Mouse (Mus musculus) liver, embryonic 13.5 days (tissue): Measurements from ENCODE around the gene Meig1. TPM values are rescaled to one million over a fixed set of nuclear protein-coding genes. Genes with fewer than 3 reads are reported as not detected.
"Not testable (repeated sequence)": the region's sequence is repeated elsewhere in the genome, so short reads cannot be mapped to it uniquely, and the experiment has no call there.

ENCODE experiments used
- ATAC-seq: fragments of 200-750 bp; cut with Nextera tagmentation; 2 replicates; pipeline ENCODE4 v1.8.0; 2017; ENCODE audit warnings: low read depth, mild to moderate bottlenecking, moderate number of reproducible peaks, moderate library complexity
- DNase-seq: peaks from one replicate; pipeline ENCODE4 v3.0.0; 2022
- H3K27ac ChIP-seq: fragments of 300-500 bp; sonication (generic); 2 replicates; pipeline ENCODE4 v1.5.1; 2015; ENCODE audit warnings: moderate library complexity, mild to moderate bottlenecking, inconsistent platforms
- H3K27me3 ChIP-seq: fragments of 300-500 bp; sonication (generic); 2 replicates; pipeline ENCODE4 v1.6.1; 2015; ENCODE audit warnings: mild to moderate bottlenecking, inconsistent platforms
- H3K36me3 ChIP-seq: fragments of 300-500 bp; sonication (generic); 2 replicates; pipeline ENCODE4 v1.6.1; 2015; ENCODE audit warnings: mild to moderate bottlenecking, inconsistent platforms
- H3K4me1 ChIP-seq: fragments of 300-500 bp; sonication (generic); replicated peaks from 2 replicates; pipeline ENCODE4 v1.6.1; 2015; ENCODE audit warnings: inconsistent platforms
- H3K4me2 ChIP-seq: fragments of 300-500 bp; sonication (generic); 2 replicates; pipeline ENCODE4 v1.6.1; 2015; ENCODE audit warnings: inconsistent platforms, mild to moderate bottlenecking, moderate library complexity
- H3K4me3 ChIP-seq: fragments of 300-500 bp; sonication (generic); replicated peaks from 2 replicates; pipeline ENCODE4 v1.5.1; 2015; ENCODE audit warnings: mild to moderate bottlenecking, inconsistent platforms
- H3K9ac ChIP-seq: fragments of 300-500 bp; sonication (generic); 2 replicates; pipeline ENCODE4 v1.6.1; 2015; ENCODE audit warnings: mild to moderate bottlenecking, inconsistent platforms
- H3K9me3 ChIP-seq: fragments of 300-500 bp; sonication (generic); replicated peaks from 2 replicates; pipeline ENCODE4 v1.6.1; 2016; ENCODE audit warnings: inconsistent platforms
- WGBS: fragments of 180-500 bp; shearing (Covaris S2); methylation state at CpG from one replicate; pipeline ENCODE4 v1.1.7; 2015; ENCODE audit not compliant: insufficient replicate concordance; 5-methylcytosine and 5-hydroxymethylcytosine counted together
- polyA plus RNA-seq: library from polyadenylated mRNA; unstranded; fragments of >200 nt; fragmentation: Nextera tagmentation; extraction: Ambion mirVana; gene quantifications from 2 replicates; pipeline ENCODE4 v1.2.1, GENCODE M21; 2015

Gene Meig1
- polyA plus RNA-seq, 1 experiment from 2014 or later = not detected

- WGBS = 66% methylated on average over 4 of the region's 4 CpGs
- peaks cover 18% of the 10 kb centered on the region for H3K27me3 ChIP-seq
- H3K36me3 ChIP-seq = no peaks in the 10 kb centered on the region
- H3K4me2 ChIP-seq = no peak overlapping the region
- no peaks in the 10 kb centered on the region for H3K9me3 ChIP-seq
- H3K9ac ChIP-seq = no peak overlapping the region
- peaks cover 21% of the 10 kb centered on the region for H3K4me1 ChIP-seq
- H3K4me3 ChIP-seq = no peak overlapping the region
- no peak for DNase-seq
- ATAC-seq = no peak
- no peak overlapping the region for H3K27ac ChIP-seq
These were observed 2.3 kb downstream of the Meig1 start for GRCm38 (mm10) chr2:3420157-3420556.

- no peaks in the 10 kb centered on the region for H3K9me3 ChIP-seq
- H3K4me1 ChIP-seq = peaks cover 13% of the 10 kb centered on the region
- H3K36me3 ChIP-seq = no peaks in the 10 kb centered on the region
- H3K4me2 ChIP-seq = peak overlapping the region; percentile 82
- ATAC-seq = peak; percentile 83
- peaks cover 18% of the 10 kb centered on the region for H3K27me3 ChIP-seq
- peak overlapping the region; percentile 56; the same call in 1 of the 2 replicates for H3K9ac ChIP-seq
- WGBS = 2% methylated on average over 38 of the region's 38 CpGs
- DNase-seq = peak; percentile 88
- H3K4me3 ChIP-seq = peak overlapping the region; percentile 60
- no peak overlapping the region for H3K27ac ChIP-seq
These were observed 3.5 kb downstream of the Meig1 start for GRCm38 (mm10) chr2:3418883-3419431.

- DNase-seq (no peak), ATAC-seq (no peak)
- WGBS = 56% methylated on average over 1 of the region's 1 CpGs
- Histone ChIP-seq H3K36me3 (no peaks in the 10 kb centered on the region), H3K9ac (no peak overlapping the region), H3K9me3 (no peaks in the 10 kb centered on the region), H3K4me3 (no peak overlapping the region), H3K4me2 (no peak overlapping the region), H3K4me1 (peaks cover 13% of the 10 kb centered on the region), H3K27me3 (peaks cover 18% of the 10 kb centered on the region), H3K27ac (no peak overlapping the region)
These were observed 6.8 kb downstream of the Meig1 start for GRCm38 (mm10) chr2:3415676-3416075.

GRCm38 (mm10) chr2:3414241-3414640, 8.2 kb downstream of the Meig1 start:
- H3K4me3 ChIP-seq = no peak overlapping the region
- peaks cover 18% of the 10 kb centered on the region for H3K27me3 ChIP-seq
- H3K27ac ChIP-seq = no peak overlapping the region
- ATAC-seq = no peak
- H3K36me3 ChIP-seq = no peaks in the 10 kb centered on the region
- H3K9me3 ChIP-seq = no peaks in the 10 kb centered on the region
- DNase-seq = peak; percentile 42
- peaks cover 9% of the 10 kb centered on the region for H3K4me1 ChIP-seq
- H3K4me2 ChIP-seq = no peak overlapping the region
- H3K9ac ChIP-seq = no peak overlapping the region
- WGBS = 30% methylated on average over 4 of the region's 4 CpGs

- no peaks in the 10 kb centered on the region for H3K4me1 ChIP-seq
- H3K27me3 ChIP-seq = no peaks in the 10 kb centered on the region; the same call in 1 of the 2 replicates
- no peaks in the 10 kb centered on the region for H3K36me3 ChIP-seq
- DNase-seq = no peak
- no peak overlapping the region for H3K27ac ChIP-seq
- 48% methylated on average over 7 of the region's 7 CpGs for WGBS
- H3K9me3 ChIP-seq = no peaks in the 10 kb centered on the region
- H3K9ac ChIP-seq = no peak overlapping the region
- ATAC-seq = no peak
- H3K4me3 ChIP-seq = no peak overlapping the region
- no peak overlapping the region for H3K4me2 ChIP-seq
These were observed 14.7 kb downstream of the Meig1 start for GRCm38 (mm10) chr2:3407756-3408155.

DNA sequence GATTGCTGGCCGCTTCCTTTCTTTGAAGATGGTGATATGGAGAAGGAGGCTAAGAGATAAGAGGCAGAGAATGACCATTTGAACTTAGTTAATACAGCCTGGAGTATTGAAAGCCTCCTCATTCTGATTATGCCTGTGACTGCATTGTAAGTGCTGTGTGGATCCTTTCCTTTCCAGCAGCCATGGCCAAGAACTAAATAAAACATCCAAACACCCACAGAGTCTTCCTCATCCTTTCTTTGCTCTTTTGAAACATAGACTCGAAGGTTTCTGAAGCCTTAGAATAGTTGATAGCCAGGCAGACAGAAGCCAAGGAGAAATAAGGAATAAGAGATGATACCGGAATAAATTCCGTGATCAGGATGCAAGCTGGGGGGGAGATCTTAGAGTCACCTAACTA, 16.5 kb downstream of the Meig1 start:
- no peak overlapping the region for H3K4me3 ChIP-seq

GRCm38 (mm10) chr2:3397110-3397509, 25.3 kb downstream of the Meig1 start, which contains the start of gene Olah:
Gene Olah, minus strand, starts transcription at chr2:3397210.
- H3K27ac ChIP-seq, H3K36me3 ChIP-seq, ATAC-seq, H3K9ac ChIP-seq, DNase-seq, H3K27me3 ChIP-seq, H3K4me3 ChIP-seq, H3K9me3 ChIP-seq, H3K4me1 ChIP-seq, H3K4me2 ChIP-seq: not testable (repeated sequence)
- WGBS = 65% methylated on average over 10 of the region's 10 CpGs

More for the DNA sequence above, 16.5 kb downstream of the Meig1 start:
- ATAC-seq = no peak
- 63% methylated on average over 4 of the region's 4 CpGs for whole genome bisulfite sequencing
- no peaks in the 10 kb centered on the region for H3K27me3 ChIP-seq
- no peak overlapping the region for H3K9ac ChIP-seq
- no peak for DNase-seq
- H3K4me2 ChIP-seq = no peak overlapping the region
- H3K36me3 ChIP-seq = no peaks in the 10 kb centered on the region
- no peak overlapping the region for H3K27ac ChIP-seq
- no peaks in the 10 kb centered on the region for H3K4me1 ChIP-seq
- no peaks in the 10 kb centered on the region for H3K9me3 ChIP-seq

DNA sequence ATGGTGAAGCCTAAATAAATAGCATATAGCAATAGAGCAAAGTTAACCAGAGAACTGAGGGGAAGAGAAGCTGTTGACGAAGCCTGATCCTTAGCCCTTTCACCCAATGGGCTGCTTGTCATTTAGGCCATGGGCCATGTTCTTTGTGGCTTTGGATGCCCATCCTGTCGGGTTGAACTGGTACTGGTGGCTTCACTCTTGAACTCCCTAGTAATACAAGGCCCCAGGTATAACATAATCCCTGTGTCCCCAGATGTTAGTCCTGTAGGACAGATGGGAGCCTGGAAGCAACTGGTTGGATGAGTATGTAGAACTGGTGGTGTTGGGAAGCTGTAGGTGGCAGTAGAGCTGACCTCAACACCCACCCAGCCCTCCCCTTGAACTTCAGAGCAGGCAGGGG, 30.5 kb downstream of the Meig1 start:
- Histone ChIP-seq H3K27me3 (no peaks in the 10 kb centered on the region), H3K27ac (no peak overlapping the region), H3K9ac (no peak overlapping the region), H3K4me2 (no peak overlapping the region), H3K4me1 (no peaks in the 10 kb centered on the region), H3K36me3 (no peaks in the 10 kb centered on the region), H3K9me3 (no peaks in the 10 kb centered on the region), H3K4me3 (no peak overlapping the region)
- ATAC-seq (no peak), DNase-seq (no peak)
- 49% methylated on average over 2 of the region's 2 CpGs for WGBS

DNA sequence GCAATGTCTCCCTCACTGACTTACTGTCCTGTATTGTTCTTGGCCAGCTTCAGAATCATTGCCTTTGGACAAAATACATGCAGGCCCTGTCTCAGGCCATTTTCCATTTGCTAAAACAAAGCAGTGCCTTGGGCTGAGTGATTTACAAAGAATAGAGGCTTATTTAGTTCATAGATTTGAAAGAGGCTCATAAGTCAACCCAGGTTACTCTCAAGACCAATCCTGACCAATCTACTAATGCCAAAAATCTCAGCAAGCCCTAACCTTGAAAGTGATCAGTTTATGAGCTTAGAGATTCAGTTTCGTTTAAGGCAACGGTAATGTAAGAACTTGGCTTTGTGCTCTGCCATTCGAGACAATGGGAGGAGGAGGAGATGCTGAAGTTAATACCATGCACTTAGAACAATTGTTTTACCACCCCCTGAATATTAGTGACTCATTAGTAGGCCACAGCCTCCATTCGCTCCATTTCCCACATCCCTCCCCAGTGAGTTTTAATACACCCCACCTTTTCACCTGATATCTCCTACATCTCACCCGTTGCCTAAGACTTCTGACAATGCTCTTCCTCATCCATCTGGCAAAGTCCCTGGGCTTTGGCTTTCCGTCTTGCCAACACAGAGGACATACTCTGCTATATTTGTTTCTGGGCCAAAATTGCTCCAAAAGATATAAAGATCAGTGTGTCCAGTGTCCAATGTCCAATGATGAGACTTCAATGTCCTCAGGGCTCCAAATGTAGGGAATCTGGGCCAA, 35.2 kb downstream of the Meig1 start:
- H3K36me3 ChIP-seq = no peaks in the 10 kb centered on the region
- no peak for DNase-seq
- no peak overlapping the region for H3K4me2 ChIP-seq
- H3K4me3 ChIP-seq = no peak overlapping the region
- WGBS = 56% methylated on average over 6 of the region's 6 CpGs
- no peaks in the 10 kb centered on the region for H3K9me3 ChIP-seq
- ATAC-seq = no peak
- H3K27me3 ChIP-seq = no peaks in the 10 kb centered on the region
- H3K27ac ChIP-seq = no peak overlapping the region
- H3K4me1 ChIP-seq = no peaks in the 10 kb centered on the region
- H3K9ac ChIP-seq = no peak overlapping the region

DNA sequence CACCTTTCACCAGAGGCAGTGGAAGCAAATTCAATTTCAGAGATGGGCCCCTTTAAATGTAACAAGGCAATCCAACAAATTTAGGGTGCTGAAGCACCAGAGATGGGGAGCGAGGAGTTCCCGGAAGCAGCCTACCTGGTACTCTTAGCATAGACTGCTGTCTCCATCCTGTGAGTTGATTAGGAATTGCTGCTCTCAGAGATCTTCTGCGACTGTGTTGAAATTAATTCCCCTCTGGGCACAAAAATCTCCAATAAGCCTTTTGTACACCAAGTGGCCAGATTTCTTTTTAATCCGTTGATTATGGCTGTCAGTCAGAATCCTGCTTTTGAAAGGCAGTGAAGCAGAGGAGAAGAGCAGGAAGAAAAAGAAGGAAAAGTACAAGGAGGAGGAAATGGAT, 57.3 kb downstream of the Meig1 start:
- Histone ChIP-seq H3K27me3 (no peaks in the 10 kb centered on the region), H3K4me1 (no peaks in the 10 kb centered on the region), H3K9me3 (no peaks in the 10 kb centered on the region), H3K4me2 (no peak overlapping the region), H3K4me3 (no peak overlapping the region), H3K27ac (no peak overlapping the region), H3K9ac (no peak overlapping the region), H3K36me3 (no peaks in the 10 kb centered on the region)
- ATAC-seq (no peak), DNase-seq (no peak)
- 60% methylated on average over 4 of the region's 4 CpGs for WGBS

GRCm38 (mm10) chr2:3361067-3361466, 61.4 kb downstream of the Meig1 start:
- Histone ChIP-seq H3K4me3 (no peak overlapping the region), H3K4me1 (no peaks in the 10 kb centered on the region), H3K27ac (no peak overlapping the region), H3K9ac (no peak overlapping the region), H3K27me3 (no peaks in the 10 kb centered on the region), H3K9me3 (no peaks in the 10 kb centered on the region), H3K4me2 (no peak overlapping the region), H3K36me3 (no peaks in the 10 kb centered on the region)
- 46% methylated on average over 3 of the region's 3 CpGs for WGBS
- DNase-seq (no peak), ATAC-seq (no peak)
